Mouse (Mus musculus) testis, adult 2 months (tissue): ENCODE measurements around the gene Gm42372. TPM values are rescaled to one million over a fixed set of nuclear protein-coding genes. Genes with fewer than 3 reads are reported as not detected.
A peak's percentile ranks its signal among the peaks of the same experiment; 100 is the strongest.

Experiments used
- H3K27ac ChIP-seq: fragments of 200-500 bp; 2 replicates; pipeline ENCODE4 v1.5.1; 2012; ENCODE audit warnings: low read depth, low read length; ENCODE audit not compliant: control insufficient read depth, insufficient read depth
- H3K27me3 ChIP-seq: fragments of 200-500 bp; 2 replicates; pipeline ENCODE4 v1.6.1; 2012; ENCODE audit warnings: mild to moderate bottlenecking, low read length, moderate library complexity; ENCODE audit not compliant: control insufficient read depth, insufficient read depth
- H3K36me3 ChIP-seq: fragments of 200-500 bp; 2 replicates; pipeline ENCODE4 v1.6.1; 2012; ENCODE audit warnings: mild to moderate bottlenecking, low read length; ENCODE audit not compliant: control insufficient read depth, insufficient read depth
- H3K4me1 ChIP-seq: fragments of 200-500 bp; 2 replicates; pipeline ENCODE4 v1.6.1; 2012; ENCODE audit warnings: low read length; ENCODE audit not compliant: control insufficient read depth, insufficient read depth
- H3K4me3 ChIP-seq: fragments of 200-500 bp; 2 replicates; pipeline ENCODE4 v1.5.1; 2012; ENCODE audit warnings: low read depth, mild to moderate bottlenecking, low read length, moderate library complexity, mixed read lengths; ENCODE audit not compliant: control insufficient read depth
- CTCF ChIP-seq: fragments of 200-500 bp; IDR thresholded peaks from 2 replicates; pipeline ENCODE4 v1.5.1; 2012; ENCODE audit warnings: low read depth, mild to moderate bottlenecking, inconsistent platforms, low read length, moderate library complexity; ENCODE audit not compliant: control insufficient read depth, insufficient read depth, insufficient replicate concordance
- POLR2A ChIP-seq: fragments of 200-500 bp; IDR thresholded peaks from 2 replicates; pipeline ENCODE4 v1.6.1; 2012; ENCODE audit warnings: low read depth, mild to moderate bottlenecking, inconsistent platforms, low read length, moderate library complexity; ENCODE audit not compliant: control insufficient read depth
- polyA plus RNA-seq: library from polyadenylated mRNA; depleted of rRNA; stranded (reverse); fragments of >200 nt; gene quantifications from 2 replicates; pipeline ENCODE4 v1.2.3, GENCODE M21; 2012

Gm42372 gene
- polyA plus RNA-seq, 1 experiment, result 2.4 TPM

DNA sequence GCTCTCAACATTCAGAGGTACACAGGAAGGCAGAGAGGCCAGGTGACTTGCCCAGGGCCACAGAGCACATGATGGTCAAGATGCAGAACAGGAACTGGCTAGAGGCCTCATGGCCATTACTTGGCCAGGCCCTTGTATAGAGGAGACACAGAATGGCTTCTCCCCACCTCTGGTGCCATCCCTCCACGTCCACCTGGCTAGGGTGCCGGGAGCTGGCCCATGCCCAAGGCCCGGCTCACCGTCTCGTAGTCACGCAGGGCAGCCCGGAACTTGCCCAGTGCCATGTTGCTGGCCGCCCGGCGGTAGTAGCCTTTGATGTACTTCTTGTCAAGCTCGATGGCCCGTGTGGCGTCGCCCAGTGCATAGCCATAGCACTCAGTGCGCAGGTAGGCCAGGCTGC is 39.3 kb downstream of the Gm42372 start:
- Histone ChIP-seq H3K4me1 (peaks cover 18% of the 10 kb centered on the region), H3K4me3 (no peak overlapping the region), H3K36me3 (no peaks in the 10 kb centered on the region; the same call in 1 of the 2 replicates), H3K27ac (no peak overlapping the region), H3K27me3 (no peaks in the 10 kb centered on the region)
- TF ChIP-seq POLR2A (no peak), CTCF (no peak)

DNA sequence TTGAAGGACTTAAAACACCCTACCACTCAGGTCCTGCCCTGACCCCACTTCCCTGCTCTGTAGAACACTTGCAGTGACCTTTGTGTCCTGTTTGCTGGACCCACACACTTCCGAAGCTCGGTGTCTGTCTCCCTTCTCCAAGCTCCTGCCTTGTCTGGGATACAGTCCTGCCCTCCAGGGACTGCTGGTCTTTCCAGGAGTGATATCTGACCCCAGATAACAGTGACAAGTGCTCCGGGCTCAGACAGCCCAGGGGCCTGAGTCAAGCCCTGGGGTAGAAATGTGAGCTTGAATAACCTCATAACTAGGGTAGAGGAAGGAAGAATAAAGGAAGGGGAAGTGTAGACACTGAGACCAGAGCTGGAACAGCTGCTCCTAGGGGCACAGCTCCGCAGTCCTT is 40.8 kb downstream of the Gm42372 start:
- no peaks in the 10 kb centered on the region for H3K27me3 ChIP-seq
- H3K36me3 ChIP-seq, result no peaks in the 10 kb centered on the region; the same call in 1 of the 2 replicates
- TF ChIP-seq POLR2A (no peak), CTCF (no peak)
- no peak overlapping the region for H3K27ac ChIP-seq
- H3K4me3 ChIP-seq, result no peak overlapping the region
- peaks cover 18% of the 10 kb centered on the region for H3K4me1 ChIP-seq

DNA sequence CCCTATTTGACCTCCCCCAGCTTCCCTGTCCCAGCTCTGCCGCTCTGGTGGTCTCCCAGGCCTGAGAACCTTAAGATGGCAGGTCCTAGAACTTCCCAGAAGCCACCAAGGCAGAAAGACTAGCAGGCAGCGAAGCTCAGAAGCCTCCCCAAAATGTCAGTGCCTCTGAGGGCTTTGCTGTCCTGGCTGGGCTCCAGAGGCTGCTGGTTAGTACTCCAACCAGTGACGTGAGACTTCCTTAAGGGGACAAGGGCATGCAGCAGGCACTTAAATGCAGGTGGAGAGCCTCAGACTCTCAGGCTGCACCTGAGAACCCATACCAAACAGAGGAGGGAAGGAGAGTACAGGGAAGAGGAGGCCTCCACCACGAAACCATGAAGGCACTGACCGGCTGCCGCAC is 41.3 kb downstream of the Gm42372 start:
- Histone ChIP-seq H3K4me1 (peaks cover 18% of the 10 kb centered on the region), H3K27me3 (no peaks in the 10 kb centered on the region), H3K36me3 (no peaks in the 10 kb centered on the region; the same call in 1 of the 2 replicates), H3K4me3 (no peak overlapping the region), H3K27ac (no peak overlapping the region)
- TF ChIP-seq POLR2A, result no peak
- TF ChIP-seq CTCF, result no peak

DNA sequence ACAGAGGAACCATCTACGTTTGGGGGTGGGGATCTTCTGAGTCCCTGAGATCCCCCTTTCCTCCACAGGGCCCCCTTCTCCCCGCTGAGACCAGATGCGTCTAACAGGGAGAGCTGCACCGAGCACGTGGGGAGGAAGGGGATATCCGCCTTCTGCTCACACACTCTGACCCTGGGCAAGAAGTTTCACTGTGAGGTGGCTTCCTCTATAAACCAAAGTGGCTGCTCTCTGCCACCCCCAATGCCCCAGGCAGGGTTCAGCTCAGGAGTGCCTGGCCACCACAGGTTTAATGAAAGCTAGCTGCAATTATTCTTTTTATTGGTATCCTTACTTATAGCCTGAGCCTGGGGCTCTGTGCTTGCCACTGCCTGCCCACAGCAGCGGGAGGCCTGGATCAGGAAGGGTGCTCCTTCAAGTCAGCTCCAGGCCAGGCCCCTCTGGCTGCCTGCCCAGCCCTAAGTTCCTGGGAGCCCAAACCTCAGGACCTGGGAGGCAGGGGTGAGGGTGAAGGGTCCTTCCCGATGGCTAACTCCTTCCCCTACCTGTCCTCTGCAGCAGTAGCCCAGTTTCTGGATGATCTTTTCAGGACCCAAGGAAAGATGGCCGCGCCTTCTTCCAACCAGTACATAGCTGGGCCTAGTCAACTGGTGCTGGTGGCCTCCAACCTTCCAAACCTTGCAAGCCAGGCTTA is 42.1 kb downstream of the Gm42372 start:
- Histone ChIP-seq H3K36me3 (no peaks in the 10 kb centered on the region; the same call in 1 of the 2 replicates), H3K27me3 (no peaks in the 10 kb centered on the region), H3K4me1 (peaks cover 18% of the 10 kb centered on the region), H3K4me3 (no peak overlapping the region), H3K27ac (no peak overlapping the region)
- TF ChIP-seq CTCF, result no peak
- no peak for TF ChIP-seq POLR2A

DNA sequence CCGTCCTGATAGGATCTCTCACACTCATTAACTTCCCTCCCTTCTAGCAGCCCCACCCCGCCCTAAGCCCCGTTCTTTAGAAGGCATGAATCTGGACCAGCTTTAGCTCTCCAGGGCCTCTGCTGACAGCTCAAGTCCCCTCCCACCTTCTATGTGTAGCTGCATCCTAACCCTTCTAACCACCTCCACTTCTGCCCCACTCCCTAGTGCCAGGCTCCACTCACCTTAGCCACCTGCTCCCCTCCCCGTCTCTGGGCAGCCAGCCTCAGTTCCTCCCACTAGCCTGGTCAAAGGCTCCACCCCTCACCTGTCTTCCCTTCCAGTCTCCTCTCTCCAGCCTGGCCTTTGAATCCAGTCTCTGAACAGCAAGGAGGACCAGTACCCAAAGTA is 42.6 kb downstream of the Gm42372 start:
- peaks cover 18% of the 10 kb centered on the region for H3K4me1 ChIP-seq
- H3K36me3 ChIP-seq, result no peaks in the 10 kb centered on the region; the same call in 1 of the 2 replicates
- no peak overlapping the region for H3K27ac ChIP-seq
- TF ChIP-seq CTCF (no peak), POLR2A (no peak)
- H3K27me3 ChIP-seq, result no peaks in the 10 kb centered on the region
- H3K4me3 ChIP-seq, result no peak overlapping the region

DNA sequence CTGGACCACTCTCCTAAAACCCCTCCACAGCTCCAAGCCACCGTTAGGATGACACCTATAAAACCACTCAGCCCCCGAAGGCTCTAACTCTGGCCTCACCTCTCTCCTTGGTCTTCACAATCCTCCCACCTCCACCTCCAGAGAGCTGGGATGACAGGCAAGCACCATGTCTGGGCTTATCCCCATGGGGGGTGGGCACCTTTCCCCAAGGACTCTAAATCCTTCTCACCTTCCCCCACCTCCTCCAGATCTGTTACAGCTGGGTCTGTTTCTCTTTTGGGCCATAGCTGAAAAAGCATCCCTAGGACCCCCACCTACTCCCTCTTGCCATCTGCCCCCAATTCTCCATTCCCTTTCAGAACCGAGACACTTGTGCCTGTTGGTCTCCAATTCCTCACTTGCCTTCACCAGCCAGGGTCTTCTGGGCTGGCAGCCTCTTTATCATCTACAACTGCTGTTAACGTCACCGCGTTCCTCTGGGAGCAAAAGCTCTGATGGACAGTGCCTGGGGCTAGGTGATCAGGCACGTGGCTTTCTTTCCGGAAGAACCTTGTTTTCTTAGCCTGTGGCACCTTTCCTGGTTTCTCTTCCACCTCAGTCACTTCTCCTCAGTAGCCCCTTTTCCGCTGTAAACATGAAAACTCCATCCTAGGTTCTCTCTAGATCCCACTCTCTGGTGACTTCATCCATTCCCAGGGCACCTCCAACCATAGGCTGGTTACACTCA is 43.2 kb downstream of the Gm42372 start:
- no peak for TF ChIP-seq POLR2A
- TF ChIP-seq CTCF, result no peak
- H3K4me3 ChIP-seq, result peak overlapping the region; percentile 94
- no peak overlapping the region for H3K27ac ChIP-seq
- peaks cover 18% of the 10 kb centered on the region for H3K4me1 ChIP-seq
- H3K36me3 ChIP-seq, result no peaks in the 10 kb centered on the region; the same call in 1 of the 2 replicates
- no peaks in the 10 kb centered on the region for H3K27me3 ChIP-seq

DNA sequence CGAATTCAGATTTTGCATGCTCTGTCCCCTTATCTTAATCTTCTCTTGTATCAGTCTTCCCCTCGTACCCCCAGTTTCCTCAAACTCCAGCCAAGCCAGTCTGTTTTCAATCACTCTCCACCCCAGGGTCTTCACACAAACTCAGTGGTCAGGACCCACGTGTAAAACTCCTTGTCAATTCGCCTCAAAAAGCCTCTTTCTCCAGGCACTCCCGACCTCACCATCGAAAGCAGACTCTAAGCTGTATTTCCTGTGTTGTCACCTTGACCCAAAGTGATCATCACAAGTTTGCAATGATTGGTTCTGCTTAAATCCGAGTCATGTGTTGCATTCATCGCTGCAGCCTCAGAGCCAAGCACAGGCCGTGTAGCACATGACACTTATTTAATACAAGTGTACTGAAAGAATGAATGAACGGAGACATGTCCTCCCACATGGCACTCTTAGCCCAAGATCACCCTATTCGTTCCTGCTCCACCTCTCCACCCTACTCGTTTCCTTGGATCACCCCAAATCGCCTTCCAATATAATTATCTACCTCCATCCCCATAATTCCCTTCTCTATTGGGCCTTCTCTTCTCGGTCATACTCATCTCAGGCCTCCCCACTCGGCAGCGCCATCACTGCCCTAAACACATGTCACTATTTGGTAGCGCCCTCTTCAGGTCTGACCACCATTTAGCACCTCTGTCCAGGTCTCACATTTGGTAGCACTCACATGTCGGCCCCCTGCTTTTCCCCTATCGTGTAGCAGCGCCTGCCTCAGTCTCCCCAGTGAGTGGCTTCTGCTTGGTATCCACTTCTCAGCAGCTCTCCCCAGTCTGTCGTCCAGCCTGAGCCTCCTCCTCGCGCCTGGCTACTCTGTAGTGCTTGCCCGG is 44.1 kb downstream of the Gm42372 start:
- Histone ChIP-seq H3K27me3 (no peaks in the 10 kb centered on the region), H3K36me3 (no peaks in the 10 kb centered on the region; the same call in 1 of the 2 replicates), H3K4me1 (peaks cover 18% of the 10 kb centered on the region), H3K27ac (peak overlapping the region; percentile 92), H3K4me3 (peak overlapping the region; percentile 94)
- TF ChIP-seq CTCF (peak; percentile 49; the same call in 1 of the 2 replicates), POLR2A (no peak)
